Mouse (Mus musculus) retina, postnatal 7 days (tissue): Measurements from ENCODE around the gene Nop2.
A peak's percentile ranks its signal among the peaks of the same experiment; 100 is the strongest.
"Not testable (repeated sequence)": the region's sequence is repeated elsewhere in the genome, so short reads cannot be mapped to it uniquely, and the experiment has no call there.

Experiments used
- DNase-seq: peaks from one replicate; pipeline ENCODE4 v3.0.0-alpha.2; 2012; ENCODE audit warnings: low read depth, low spot score

Gene Nop2

DNA sequence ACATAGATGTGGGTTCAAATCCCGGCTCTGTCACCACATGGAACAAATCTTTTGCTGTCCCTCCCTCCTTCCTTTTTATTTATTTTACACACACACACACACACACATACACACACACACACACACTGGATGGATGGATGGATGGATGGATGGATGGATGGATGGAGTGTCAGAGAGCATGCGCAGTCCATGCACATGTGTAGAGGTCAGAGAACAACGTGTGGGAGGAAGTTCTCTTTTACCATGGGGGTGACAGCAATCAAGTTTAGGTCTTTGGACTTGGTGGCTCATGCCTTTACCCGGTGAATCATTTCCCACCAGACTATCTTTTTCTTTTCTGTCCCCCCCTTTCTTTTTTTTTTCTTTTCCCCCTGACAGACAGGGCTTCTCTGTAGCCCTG, 22.0 kb downstream of the Nop2 start:
- DNase-seq, result no peak

DNA sequence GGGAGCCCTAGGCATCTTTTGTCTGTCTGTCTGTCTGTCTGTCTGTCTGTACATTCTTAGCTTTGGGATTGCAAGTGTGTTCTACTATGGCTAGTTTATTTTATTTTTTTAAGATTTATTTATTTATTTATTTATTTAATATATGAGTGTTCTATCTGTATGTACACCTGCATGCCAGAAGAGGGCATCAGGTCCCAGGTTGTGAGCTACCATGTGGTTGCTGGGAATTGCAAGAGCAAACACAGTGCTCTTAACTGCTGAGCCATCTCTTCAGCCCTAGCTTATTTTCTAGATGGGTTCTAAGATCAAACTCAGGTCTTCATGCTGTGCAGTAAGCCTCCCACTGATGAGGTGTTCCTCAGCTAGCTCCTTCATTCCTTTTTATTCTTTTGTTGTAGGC, 22.8 kb downstream of the Nop2 start:
- DNase-seq, result no peak

DNA sequence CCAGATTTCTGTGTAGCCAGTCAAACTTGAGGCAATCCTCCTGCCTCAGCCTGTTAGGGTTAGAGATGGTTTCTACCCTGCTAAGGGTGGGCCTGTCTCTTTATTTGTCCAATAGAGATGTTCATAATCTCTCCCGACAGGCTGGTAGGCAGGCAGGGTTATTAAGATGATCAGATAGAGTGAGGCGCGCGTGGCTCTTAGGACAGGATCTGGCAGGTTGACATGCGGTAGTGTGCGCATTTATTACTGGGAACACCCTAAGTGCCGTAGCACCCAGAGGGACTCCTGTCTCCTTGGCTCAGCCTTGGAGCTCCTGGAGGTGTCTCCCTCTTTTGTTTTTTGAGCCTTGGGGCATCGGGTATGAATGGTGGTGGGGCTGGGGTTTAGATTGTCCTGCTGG, 23.6 kb downstream of the Nop2 start:
- DNase-seq, result no peak

DNA sequence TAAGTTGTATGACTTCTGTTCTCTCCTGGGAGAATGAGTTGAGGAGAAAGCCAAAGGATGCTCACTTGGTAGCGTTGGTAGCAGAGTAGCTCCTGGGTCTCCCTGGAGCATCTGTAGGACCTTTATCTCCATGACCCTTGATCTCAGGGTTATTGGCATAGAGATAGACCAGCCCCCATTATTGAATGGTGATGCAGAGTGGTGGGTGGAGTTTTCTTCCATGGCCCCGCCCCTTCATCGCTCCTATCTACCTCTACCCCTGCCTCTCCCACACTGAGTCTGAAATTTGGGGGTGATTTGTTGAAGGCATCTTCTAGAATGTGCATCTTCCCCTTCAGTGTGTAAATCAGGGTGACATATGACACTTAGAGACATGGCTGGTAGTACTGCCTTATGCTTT, 24.8 kb downstream of the Nop2 start:
- DNase-seq, result no peak

DNA sequence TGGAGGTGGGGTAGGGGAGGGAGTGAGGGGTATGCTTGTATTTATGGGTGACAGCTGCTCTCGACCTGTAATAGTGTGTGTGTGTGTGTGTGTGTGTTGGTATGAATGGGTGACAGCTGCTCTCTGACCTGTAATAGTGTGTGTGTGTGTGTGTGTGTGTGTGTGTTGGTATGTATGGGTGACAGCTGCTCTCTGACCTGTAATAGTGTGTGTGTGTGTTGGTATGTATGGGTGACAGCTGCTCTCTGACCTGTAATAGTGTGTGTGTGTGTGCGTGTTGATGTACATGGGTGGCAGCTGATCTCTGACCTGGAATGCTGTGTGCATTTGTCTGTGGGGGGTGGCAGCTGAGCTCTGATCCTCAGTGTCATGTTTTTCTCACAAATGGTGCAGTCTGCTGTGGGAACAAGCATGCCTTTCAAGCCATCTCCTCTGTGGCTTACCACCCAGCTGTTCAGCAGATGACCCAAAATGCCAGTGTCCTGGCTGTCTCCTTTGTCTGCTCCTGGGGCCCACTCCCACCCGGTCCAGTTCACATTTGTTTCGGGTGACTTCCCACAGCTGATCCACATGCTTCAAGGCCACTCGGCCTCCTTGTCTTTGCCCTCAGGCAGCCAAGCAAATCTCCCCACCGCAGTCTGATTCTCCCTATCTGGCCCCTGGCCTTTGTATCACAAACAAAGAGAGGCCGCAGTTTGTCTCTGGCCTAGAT, 25.4 kb downstream of the Nop2 start:
- no peak for DNase-seq

DNA sequence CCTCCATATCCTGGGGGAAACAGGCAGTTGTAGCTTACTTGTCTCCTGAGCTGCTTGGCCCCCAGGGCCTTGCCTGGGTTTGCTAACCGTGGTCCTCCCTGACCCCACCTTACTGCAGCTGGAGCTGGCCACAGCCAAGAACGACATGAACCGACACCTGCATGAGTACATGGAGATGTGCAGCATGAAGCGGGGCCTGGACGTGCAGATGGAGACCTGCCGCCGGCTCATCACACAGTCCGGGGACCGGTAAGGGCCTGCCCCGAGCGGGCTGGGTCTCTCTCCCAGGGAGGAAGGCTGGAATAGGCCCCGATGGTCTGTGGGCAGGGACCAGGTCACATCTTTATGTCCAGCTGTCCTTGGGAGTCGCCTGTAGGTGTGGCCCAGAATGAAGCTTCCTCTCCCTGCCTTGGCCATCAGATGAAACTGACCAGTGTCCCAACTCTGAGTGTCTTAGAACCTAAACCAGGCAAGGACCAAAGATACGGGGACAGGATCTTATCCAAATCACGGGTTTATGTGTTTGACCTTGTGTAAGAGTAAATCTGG, 27.3 kb downstream of the Nop2 start:
- DNase-seq, result no peak

DNA sequence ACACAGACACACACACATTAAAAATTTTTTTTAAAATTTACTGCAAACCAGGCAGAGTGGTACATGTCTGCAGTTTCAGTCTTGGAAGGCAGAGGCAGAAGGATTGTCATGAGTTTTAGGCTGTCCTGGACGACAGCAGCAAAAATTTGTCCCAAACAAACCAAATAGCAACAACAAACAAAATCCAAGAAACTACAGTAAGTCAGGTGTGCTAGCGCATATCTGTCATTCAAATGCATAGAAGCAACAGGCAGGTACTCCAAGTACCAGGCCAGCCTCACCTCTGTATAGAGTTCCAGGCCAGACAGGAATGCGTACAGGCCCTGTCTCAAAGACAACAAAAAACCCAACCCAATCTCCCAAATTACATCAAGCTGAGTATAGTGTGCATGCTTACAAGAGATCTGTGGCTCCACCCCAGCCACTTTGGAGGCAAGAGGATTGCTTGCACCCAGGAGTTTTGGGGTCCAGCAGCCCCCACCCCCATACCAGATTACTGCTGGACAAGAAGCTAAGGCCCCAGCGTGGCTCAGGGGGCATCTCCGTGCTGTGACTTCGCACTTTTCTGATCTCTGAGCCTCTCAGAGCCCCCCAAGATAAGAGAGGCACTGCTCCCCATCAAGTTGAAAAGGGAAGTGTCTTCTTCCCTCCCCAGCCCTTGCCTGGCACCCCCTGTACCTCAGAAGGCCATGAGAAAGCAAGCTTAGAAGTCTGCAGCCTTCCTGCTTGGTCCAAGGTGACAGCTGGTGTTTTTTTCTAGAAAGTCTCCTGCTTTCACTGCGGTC, 28.3 kb downstream of the Nop2 start:
- no peak for DNase-seq

DNA sequence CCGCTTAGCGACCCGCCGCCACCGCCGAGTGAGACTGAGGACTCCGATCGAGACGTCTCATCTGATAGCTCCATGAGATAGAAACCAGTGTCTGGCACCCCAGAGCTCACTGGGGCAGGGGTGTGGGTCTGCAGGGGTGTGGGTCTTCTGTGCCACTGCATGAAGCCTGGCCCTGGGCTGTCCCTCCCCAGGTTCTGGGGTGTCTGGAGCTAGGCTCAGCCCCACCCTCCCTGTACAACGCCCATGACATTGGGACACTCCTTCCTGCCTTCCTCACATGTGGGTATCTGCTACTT, 28.8 kb downstream of the Nop2 start:
- DNase-seq, result no peak

DNA sequence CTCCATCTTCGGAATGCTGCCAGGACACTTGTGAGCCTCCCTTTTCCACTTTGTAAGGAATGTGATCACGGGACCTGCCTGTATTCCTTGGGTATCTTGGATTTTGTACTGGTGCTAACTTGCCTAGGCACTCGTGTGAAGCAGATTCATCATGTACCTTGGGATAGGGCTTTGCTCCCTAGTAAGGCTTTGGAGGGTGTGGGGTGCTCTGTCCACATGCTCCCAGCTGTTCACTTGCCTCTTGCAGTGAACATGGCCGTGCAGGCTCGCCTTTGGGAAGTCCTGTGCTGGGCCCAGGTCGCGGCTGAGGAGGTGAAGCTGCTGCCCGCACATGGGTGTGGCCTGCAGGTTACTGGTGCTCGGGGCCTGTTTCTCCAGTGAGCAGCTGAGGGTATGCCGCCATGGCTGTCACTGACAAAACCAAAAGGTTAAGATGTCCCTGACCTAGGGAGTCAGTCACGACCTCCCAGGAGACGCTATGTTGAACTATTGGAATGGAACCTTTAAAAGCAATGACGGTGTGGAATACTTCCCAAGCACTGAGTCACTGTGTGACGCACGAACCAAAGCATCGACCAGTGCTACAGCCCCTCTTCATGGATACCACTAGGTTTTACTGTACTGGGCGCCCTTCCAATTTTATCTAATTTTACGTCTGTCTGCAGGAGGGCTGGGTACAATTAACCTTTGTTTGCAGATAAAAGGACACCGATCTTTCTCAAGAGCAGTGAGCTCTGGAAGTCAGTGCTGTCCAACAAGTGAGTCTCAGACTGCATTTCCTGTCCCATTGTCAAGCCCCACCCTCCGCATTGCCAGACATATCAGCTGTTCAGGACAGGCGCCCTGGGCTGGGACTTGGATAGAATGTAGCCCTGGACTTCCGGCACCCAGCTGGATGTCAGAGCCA, 29.4 kb downstream of the Nop2 start:
- no peak for DNase-seq

DNA sequence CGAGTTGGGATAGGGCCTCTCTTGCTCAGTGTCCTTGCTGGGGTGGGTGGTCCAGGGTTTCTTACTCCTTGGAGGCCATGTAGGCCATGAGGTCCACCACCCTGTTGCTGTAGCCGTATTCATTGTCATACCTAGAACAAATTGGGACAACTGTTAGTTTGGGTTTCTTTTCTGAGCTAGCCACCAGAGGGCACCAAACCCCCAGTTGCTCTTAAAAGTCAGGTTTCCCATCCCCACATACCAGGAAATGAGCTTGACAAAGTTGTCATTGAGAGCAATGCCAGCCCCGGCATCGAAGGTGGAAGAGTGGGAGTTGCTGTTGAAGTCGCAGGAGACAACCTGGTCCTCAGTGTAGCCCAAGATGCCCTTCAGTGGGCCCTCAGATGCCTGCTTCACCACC, 30.3 kb downstream of the Nop2 start:
- DNase-seq, result not testable (repeated sequence)

DNA sequence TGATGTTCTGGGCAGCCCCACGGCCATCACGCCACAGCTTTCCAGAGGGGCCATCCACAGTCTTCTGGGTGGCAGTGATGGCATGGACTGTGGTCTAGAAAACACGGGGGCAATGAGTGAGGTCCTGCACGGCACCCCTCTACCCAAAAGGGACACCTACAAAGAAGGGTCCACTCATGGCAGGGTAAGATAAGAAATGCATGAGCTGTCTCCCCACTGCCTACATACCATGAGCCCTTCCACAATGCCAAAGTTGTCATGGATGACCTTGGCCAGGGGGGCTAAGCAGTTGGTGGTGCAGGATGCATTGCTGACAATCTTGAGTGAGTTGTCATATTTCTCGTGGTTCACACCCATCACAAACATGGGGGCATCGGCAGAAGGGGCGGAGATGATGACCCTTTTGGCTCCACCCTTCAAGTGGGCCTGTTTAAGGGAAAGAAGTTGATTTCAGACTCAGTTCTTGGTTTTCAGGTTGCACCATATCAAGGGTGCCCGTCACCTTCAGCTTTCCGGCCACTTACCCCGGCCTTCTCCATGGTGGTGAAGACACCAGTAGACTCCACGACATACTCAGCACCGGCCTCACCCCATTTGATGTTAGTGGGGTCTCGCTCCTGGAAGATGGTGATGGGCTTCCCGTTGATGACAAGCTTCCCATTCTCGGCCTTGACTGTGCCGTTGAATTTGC, 31.1 kb downstream of the Nop2 start:
- not testable (repeated sequence) for DNase-seq

DNA sequence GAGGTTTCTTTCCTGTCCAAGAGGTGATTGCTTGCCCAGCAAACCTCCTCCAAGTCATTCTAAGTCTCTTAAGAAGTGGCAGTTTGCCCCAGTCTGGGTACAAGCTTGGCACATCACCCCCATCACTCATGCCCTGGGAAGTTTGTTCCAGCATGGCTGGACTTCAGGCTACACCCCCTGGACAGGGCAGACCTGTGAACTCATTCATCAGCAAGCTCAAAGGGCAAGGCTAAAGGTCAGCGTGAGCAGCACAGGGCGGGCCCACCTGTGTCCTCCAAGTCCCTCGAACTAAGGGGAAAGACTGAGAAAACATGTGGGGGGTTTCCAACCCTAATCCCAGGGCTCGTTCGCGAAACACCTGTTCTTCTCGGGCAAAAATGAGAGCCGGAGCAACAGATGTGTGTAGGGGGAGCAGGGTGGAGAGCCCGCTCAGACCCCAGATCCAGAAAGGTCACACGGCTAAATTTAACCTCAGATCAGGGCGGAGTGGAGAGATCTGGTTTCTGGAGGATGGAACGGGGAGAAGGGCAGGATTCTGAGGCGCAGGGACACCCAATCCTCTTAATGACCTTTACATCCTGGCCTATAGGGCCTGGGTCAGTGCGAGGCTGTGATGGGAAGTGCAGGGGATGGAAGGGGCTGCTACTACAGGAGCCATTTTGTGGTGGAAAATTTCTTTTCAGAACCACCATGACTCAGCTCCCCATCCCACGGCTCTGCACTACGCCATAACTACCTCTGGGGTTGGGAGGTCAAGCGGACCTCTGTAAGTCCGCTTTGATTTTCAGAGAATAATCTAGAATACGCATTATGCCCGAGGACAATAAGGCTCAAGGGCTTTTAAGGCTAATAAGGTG, 32.3 kb downstream of the Nop2 start:
- no peak for DNase-seq

DNA sequence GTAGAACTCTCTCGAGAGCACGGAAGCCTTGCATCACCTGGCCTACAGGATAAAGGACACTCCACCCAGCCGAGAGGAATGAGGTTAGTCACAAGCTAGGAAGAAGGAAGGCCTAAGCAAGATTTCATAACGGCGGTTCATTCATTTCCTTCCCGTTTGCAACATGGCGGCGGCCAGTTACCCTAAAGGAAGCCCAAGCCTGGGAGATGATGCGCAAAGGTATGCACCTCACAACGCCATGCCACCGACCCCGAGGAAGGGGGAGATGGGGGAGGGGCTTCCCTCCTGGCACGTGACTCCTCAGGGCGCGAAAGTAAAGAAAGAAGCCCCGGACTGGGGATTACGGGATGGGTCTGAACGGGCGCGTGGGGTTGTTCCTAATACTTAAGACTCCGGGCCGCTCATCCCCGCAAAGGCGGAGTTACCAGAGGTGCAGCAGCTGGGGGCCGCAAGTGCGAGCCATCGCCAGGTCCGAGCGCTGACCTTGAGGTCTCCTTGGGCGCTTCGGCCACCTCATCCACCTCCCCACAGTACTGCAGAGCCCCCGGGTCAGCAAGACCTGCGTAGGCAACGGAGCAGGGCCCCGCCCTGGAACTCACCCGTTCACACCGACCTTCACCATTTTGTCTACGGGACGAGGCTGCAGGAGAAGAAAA, 33.1 kb downstream of the Nop2 start:
- DNase-seq, result no peak

DNA sequence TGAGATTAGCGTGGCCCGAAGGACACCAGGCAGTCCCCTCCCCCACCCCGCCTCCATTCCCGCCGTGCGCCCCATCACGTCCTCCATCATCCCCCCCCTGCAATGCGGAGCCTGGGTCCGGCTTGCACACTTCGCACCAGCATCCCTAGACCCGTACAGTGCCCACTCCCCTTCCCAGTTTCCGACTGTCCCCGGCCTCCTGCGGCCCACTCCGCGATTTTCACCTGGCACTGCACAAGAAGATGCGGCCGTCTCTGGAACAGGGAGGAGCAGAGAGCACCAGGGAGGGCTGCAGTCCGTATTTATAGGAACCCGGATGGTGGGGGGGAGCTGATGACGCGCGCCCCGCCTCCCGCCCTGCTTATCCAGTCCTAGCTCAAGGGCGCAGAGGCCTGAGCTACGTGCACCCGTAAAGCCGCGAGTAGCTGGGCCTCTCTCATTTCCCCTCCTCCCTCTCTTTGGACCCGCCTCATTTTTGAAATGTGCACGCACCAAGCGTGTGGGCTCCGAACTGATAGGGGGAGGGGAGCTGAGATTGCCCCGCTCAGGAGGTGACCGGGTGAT, 33.7 kb downstream of the Nop2 start:
- DNase-seq, result peak; percentile 93

DNA sequence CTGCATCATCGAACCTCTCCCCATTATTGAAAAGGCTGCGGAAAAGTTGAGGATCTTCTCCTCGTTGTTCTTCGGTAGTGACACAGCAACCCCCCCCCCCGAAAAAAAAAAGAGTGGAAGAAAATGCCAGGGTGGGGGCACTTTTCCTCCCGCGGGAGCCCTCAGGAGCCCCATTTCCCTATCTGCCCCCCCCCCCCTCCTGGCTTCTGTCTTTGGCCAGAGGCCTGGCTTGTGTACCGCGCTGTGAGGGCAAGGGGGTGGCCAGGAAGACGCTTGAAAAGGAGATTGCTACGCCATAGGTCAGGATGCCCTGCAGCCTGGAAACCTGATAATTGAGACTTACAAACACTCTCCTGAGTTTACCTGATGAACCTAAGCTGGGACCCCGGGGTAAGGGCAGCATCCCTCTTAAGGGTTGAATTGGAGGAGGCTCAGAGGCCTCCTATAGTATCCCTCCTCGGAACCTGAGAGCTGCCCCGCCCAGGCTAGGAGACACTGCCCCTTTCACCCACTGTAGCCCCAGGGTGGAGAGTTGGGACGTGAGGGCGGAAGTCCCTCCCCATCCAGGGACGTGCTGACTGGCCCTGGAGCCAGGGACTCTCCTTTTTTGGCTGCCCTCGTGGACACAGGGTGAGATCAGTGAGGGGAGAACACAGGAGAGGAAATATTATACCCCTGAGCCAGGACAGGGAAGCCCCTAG, 34.5 kb downstream of the Nop2 start, which contains the start of gene Gapdh:
Gene Gapdh, minus strand, starts transcription at position 417 of the 701 bp plus-strand sequence.
- DNase-seq, result no peak

DNA sequence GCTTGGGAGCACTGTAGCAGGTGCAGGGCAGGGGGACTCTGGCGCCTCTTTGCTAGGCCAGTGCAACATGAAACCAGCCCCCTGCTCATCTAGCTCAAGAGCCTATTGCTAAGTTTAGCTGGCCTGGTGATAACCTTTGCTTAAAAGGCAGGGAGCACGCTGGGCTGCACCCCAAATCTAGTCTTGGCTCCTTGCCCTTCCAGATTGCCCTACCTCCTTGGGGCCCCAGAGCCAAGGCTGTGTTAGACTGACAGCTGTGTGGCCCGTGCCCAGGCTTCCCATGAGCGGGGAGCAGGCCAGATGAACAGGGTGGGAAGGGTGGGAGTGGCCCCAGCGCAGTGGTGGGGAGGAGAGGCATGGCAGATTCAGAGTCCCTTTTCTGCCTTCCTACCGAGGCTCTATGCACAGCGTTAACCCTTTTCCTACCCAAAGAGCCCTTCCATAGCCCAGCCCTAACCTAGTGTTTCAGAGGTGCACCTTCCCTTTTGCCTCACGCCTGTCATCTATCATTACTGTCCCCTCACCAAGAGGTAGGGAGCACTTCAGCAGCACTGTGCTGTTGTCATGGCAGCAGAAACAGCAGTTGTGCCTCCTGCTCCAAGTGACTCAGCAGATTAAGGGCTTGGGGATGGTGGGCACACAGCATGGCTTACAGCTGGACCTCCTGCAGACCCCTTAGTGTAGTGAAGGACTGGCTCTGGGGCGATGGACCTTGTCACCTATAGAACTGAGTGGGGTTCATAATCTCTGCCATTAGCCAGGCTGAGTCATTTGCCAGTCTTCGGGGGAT, 35.3 kb downstream of the Nop2 start:
- no peak for DNase-seq

DNA sequence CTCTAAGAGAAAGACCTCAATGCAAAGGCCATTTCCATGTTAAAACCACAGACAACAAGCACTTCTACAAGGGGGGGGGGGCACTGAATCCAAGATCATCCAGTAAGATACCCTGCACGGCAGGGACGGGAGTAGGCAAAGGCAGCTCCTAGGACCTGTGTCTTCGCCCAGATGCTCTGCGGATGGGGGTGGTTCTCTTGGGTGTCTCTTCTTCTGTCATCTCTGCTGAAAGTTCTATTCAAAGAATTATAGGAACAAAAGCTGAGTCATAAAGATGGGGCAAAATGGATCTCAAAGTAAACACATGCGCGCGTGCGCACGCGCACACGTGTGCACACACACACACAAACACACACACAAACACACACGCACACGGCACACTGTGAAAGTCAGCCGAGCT, 36.4 kb downstream of the Nop2 start:
- DNase-seq, result no peak

DNA sequence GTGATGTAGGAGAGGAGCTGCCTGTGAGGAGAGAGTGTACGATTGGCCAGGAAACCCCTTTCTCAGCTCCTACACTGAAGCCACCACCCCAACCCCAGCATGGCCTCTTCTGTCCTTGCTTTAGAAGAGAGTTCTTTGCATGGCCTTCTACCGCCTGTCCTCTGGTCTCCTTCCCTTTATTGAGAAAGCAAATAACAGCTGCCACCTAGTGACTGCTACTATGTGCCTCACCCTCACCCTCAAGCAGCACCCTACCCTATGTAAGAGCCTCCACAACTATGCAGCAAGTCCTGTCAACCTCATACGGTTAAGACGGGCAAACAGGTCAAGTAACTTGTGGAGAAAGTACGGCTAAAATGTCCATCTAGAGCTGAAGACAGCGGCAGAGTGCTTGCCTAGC, 38.5 kb downstream of the Nop2 start:
- no peak for DNase-seq
